Mouse (Mus musculus) neural tube, embryonic 10.5 days (tissue): Measurements from ENCODE around the gene Dvl2.

Source experiments
- DNase-seq: peaks from one replicate; pipeline ENCODE4 v3.0.0-alpha.2; 2017; ENCODE audit warnings: low spot score; ENCODE audit errors: extremely low spot score

Gene Dvl2

GRCm38 (mm10) chr11:69981141-69981762 is 19.1 kb upstream of the Dvl2 start, which contains the start of gene Ctdnep1:
Gene Ctdnep1 (plus strand): TSS chr11:69981156.
- no peak for DNase-seq

GRCm38 (mm10) chr11:69982225-69982624 is 18.2 kb upstream of the Dvl2 start, which contains the start of gene Elp5:
Gene Elp5 (minus strand): TSS chr11:69982517.
- DNase-seq, result no peak

- DNase-seq, result no peak
Measured at GRCm38 (mm10) chr11:69982877-69983276, 17.5 kb upstream of the Dvl2 start.

- no peak for DNase-seq
Measured at GRCm38 (mm10) chr11:69983377-69983776, 17.0 kb upstream of the Dvl2 start.

- DNase-seq, result no peak
Measured at GRCm38 (mm10) chr11:69984431-69984830, 16.0 kb upstream of the Dvl2 start.

GRCm38 (mm10) chr11:69989949-69990348 is 10.4 kb upstream of the Dvl2 start:
- DNase-seq, result no peak

GRCm38 (mm10) chr11:69990850-69991691 is 9.3 kb upstream of the Dvl2 start, which contains the start of gene Gabarap:
Gene Gabarap (plus strand): TSS chr11:69991143.
- peak; percentile 95 for DNase-seq

- no peak for DNase-seq
Measured at GRCm38 (mm10) chr11:69991711-69992110, 8.7 kb upstream of the Dvl2 start.

GRCm38 (mm10) chr11:69992396-69992795 is 8.0 kb upstream of the Dvl2 start:
- no peak for DNase-seq

GRCm38 (mm10) chr11:69992932-69993331 is 7.5 kb upstream of the Dvl2 start:
- DNase-seq, result no peak

GRCm38 (mm10) chr11:69994401-69995090 is 5.8 kb upstream of the Dvl2 start:
- DNase-seq, result no peak

GRCm38 (mm10) chr11:69995391-69995960 is 4.9 kb upstream of the Dvl2 start, which contains the start of gene Phf23:
Gene Phf23 (plus strand): TSS chr11:69995777.
- DNase-seq, result peak; percentile 97

- peak; percentile 60 for DNase-seq
Measured at GRCm38 (mm10) chr11:69996161-69997061, 4.0 kb upstream of the Dvl2 start.

GRCm38 (mm10) chr11:69997070-69997509 is 3.3 kb upstream of the Dvl2 start:
- DNase-seq, result peak; percentile 89

- no peak for DNase-seq
Measured at GRCm38 (mm10) chr11:69998567-69999491, 1.6 kb upstream of the Dvl2 start.

GRCm38 (mm10) chr11:69999666-70000065 is 729 bp upstream of the Dvl2 start:
- DNase-seq, result no peak

GRCm38 (mm10) chr11:70001159-70001558 is 764 bp downstream of the Dvl2 start:
- DNase-seq, result no peak

- DNase-seq, result no peak
Measured at GRCm38 (mm10) chr11:70001865-70002264, 1.5 kb downstream of the Dvl2 start.

- DNase-seq, result no peak
Measured at GRCm38 (mm10) chr11:70002471-70002870, 2.1 kb downstream of the Dvl2 start.
